Mouse (Mus musculus) embryonic stem cell, embryonic (primary cell): ENCODE measurements around the gene Thpo.

ENCODE experiments used
- CTCF ChIA-PET, 4 experiments: fragments of 300-600 bp in 2 of 4; fragments of 350-600 bp in 2 of 4; sonication (Branson Sonifier 250); formaldehyde crosslinking; loops; one replicate each; lab custom pipeline; 2022; ENCODE audit warnings: inconsistent platforms in 2 of 4; lab: Charles Lee
- POLR2A ChIA-PET, 4 experiments: fragments of 300-600 bp in 2 of 4; fragments of 350-600 bp in 2 of 4; sonication (Branson Sonifier 250); formaldehyde crosslinking; loops; one replicate each; lab custom pipeline; 2022; ENCODE audit warnings: antibody characterized with exemption in 4 of 4, inconsistent platforms in 1 of 4; lab: Charles Lee

The Thpo gene

GRCm38 (mm10) chr16:20703071-20703470 lies 31.2 kb downstream of the Thpo start:
- POLR2A ChIA-PET = interaction anchor here (0.5 to 7.7 kb wide), 53 partner anchors 8 to 943 kb away, joined by 3 to 116 read pairs (median 4); partner anchors contain the start of genes Alg3 (in 2 of the 4), Clcn2 (in 2 of the 4), Eef1akmt4 (in 2 of the 4) and Fam131a (in 2 of the 4)

GRCm38 (mm10) chr16:20702522-20702893 lies 31.8 kb downstream of the Thpo start:
- CTCF ChIA-PET = interaction anchor here (0.6 to 4.3 kb wide), 40 partner anchors 8 to 543 kb away, joined by 3 to 30 read pairs (median 5); partner anchors contain the start of genes Clcn2 (in 4 of the 4), Polr2h (in 4 of the 4), Abcf3 (in 1 of the 4) and Fam131a (in 1 of the 4)
- POLR2A ChIA-PET = interaction anchor here (0.5 to 7.7 kb wide), 61 partner anchors 8 to 942 kb away, joined by 3 to 116 read pairs (median 4); partner anchors contain the start of genes Alg3 (in 2 of the 4), Clcn2 (in 2 of the 4), Eef1akmt4 (in 2 of the 4) and Fam131a (in 2 of the 4)

More at GRCm38 (mm10) chr16:20703071-20703470, 31.2 kb downstream of the Thpo start:
- CTCF ChIA-PET = interaction anchor here (0.6 to 4.3 kb wide), 37 partner anchors 8 to 542 kb away, joined by 3 to 30 read pairs (median 5); partner anchors contain the start of genes Clcn2 (in 4 of the 4), Polr2h (in 4 of the 4), Abcf3 (in 1 of the 4) and Fam131a (in 1 of the 4)

GRCm38 (mm10) chr16:20701729-20702521 lies 32.4 kb downstream of the Thpo start:
- ChIA-PET CTCF (interaction anchor here (0.6 to 4.3 kb wide), 45 partner anchors 8 to 1343 kb away, joined by 3 to 30 read pairs (median 4); partner anchors contain the start of genes Clcn2 (in 4 of the 4), Polr2h (in 4 of the 4), Abcf3 (in 1 of the 4) and Fam131a (in 1 of the 4)), POLR2A (interaction anchor here (0.6 to 7.7 kb wide), 64 partner anchors 9 to 942 kb away, joined by 3 to 116 read pairs (median 4); partner anchors contain the start of genes Ap2m1 (in 2 of the 4), Clcn2 (in 2 of the 4), Dvl3 (in 2 of the 4) and Fam131a (in 2 of the 4))

- CTCF ChIA-PET = interaction anchor here (0.6 to 4.3 kb wide), 17 partner anchors 8 to 1343 kb away, joined by 3 to 30 read pairs (median 4); partner anchors contain the start of genes Clcn2 (in 2 of the 4) and Polr2h (in 2 of the 4)
- POLR2A ChIA-PET = interaction anchor here (0.6 to 7.7 kb wide), 40 partner anchors 9 to 494 kb away, joined by 3 to 116 read pairs (median 5); partner anchors contain the start of genes Ap2m1 (in 2 of the 4), Clcn2 (in 2 of the 4), Fam131a (in 2 of the 4) and Polr2h (in 2 of the 4)
Observed at GRCm38 (mm10) chr16:20701316-20701715, 33.0 kb downstream of the Thpo start.

- CTCF ChIA-PET = interaction anchor here in 2 of 4 experiments (0.6 to 1.7 kb wide), 4 partner anchors 10 to 191 kb away, joined by 3 to 6 read pairs (median 4); no protein-coding TSS in a partner anchor
Observed at GRCm38 (mm10) chr16:20700036-20700435, 34.3 kb downstream of the Thpo start.

GRCm38 (mm10) chr16:20699266-20699665 lies 35.0 kb downstream of the Thpo start:
- POLR2A ChIA-PET = interaction anchor here in 3 of 4 experiments (0.6 to 7.7 kb wide), 10 partner anchors 9 to 485 kb away, joined by 3 to 116 read pairs (median 10); partner anchors contain the start of genes Clcn2 (in 1 of the 3), Polr2h (in 1 of the 3) and Psmd2 (in 1 of the 3)
- CTCF ChIA-PET = interaction anchor here in 2 of 4 experiments (0.7 to 0.9 kb wide), 2 partner anchors 63 to 190 kb away, joined by 3 to 4 read pairs; no protein-coding TSS in a partner anchor

More at GRCm38 (mm10) chr16:20700036-20700435, 34.3 kb downstream of the Thpo start:
- POLR2A ChIA-PET = interaction anchor here in 3 of 4 experiments (0.9 to 7.7 kb wide), 12 partner anchors 8 to 194 kb away, joined by 3 to 116 read pairs (median 4); partner anchors contain the start of genes Clcn2 (in 1 of the 3), Dvl3 (in 1 of the 3), Fam131a (in 1 of the 3) and Polr2h (in 1 of the 3)

- CTCF ChIA-PET = no interaction called here
Observed at GRCm38 (mm10) chr16:20695622-20696323, 38.5 kb downstream of the Thpo start.

GRCm38 (mm10) chr16:20694781-20695180 lies 39.5 kb downstream of the Thpo start:
- ChIA-PET CTCF (no interaction called here), POLR2A (interaction anchor here in 2 of 4 experiments (1.0 to 14.3 kb wide), 6 partner anchors 10 to 197 kb away, joined by 4 to 298 read pairs (median 8); partner anchors contain the start of genes Clcn2 (in 1 of the 2), Dvl3 (in 1 of the 2), Eif2b5 (in 1 of the 2) and Polr2h (in 1 of the 2))

More at GRCm38 (mm10) chr16:20695622-20696323, 38.5 kb downstream of the Thpo start:
- POLR2A ChIA-PET = no interaction called here

- CTCF ChIA-PET = interaction anchor here (0.5 to 1.4 kb wide), 8 partner anchors 9 to 205 kb away, joined by 3 to 6 read pairs (median 4); partner anchors contain the start of gene Clcn2 (in 1 of the 4)
- POLR2A ChIA-PET = interaction anchor here (0.6 to 14.3 kb wide), 27 partner anchors 9 to 1558 kb away, joined by 3 to 298 read pairs (median 4); partner anchors contain the start of genes Clcn2 (in 1 of the 4), Dvl3 (in 1 of the 4), Eif2b5 (in 1 of the 4) and Polr2h (in 1 of the 4)
Observed at GRCm38 (mm10) chr16:20693111-20693701, 41.1 kb downstream of the Thpo start, which contains the start of gene Fam131a. Fam131a (plus strand) TSS chr16:20693241.

GRCm38 (mm10) chr16:20692241-20692965 lies 41.9 kb downstream of the Thpo start:
- ChIA-PET POLR2A (interaction anchor here (1.0 to 14.3 kb wide), 26 partner anchors 9 to 701 kb away, joined by 3 to 298 read pairs (median 4); partner anchors contain the start of genes Abcf3 (in 1 of the 4), Clcn2 (in 1 of the 4), Dvl3 (in 1 of the 4) and Eif2b5 (in 1 of the 4)), CTCF (interaction anchor here in 1 of 4 experiments (1.4 kb wide), 1 partner anchor 10 kb away, joined by 6 read pairs; no protein-coding TSS in a partner anchor)

- ChIA-PET CTCF (interaction anchor here in 1 of 4 experiments (1.4 kb wide), 1 partner anchor 11 kb away, joined by 6 read pairs; no protein-coding TSS in a partner anchor), POLR2A (interaction anchor here (0.6 to 14.3 kb wide), 19 partner anchors 8 to 701 kb away, joined by 3 to 298 read pairs (median 4); partner anchors contain the start of genes Abcf3 (in 1 of the 4), Clcn2 (in 1 of the 4), Dvl3 (in 1 of the 4) and Eif4g1 (in 1 of the 4))
Observed at GRCm38 (mm10) chr16:20691617-20692016, 42.7 kb downstream of the Thpo start.

- ChIA-PET CTCF (interaction anchor here in 1 of 4 experiments (0.8 kb wide), 1 partner anchor 175 kb away, joined by 3 read pairs; no protein-coding TSS in a partner anchor), POLR2A (interaction anchor here (0.6 to 14.3 kb wide), 22 partner anchors 10 to 192 kb away, joined by 3 to 298 read pairs (median 4); partner anchors contain the start of genes Dvl3 (in 2 of the 4), Abcf3 (in 1 of the 4), Eif2b5 (in 1 of the 4) and Eif4g1 (in 1 of the 4))
Observed at GRCm38 (mm10) chr16:20690774-20691173, 43.5 kb downstream of the Thpo start.

GRCm38 (mm10) chr16:20677974-20678675 lies 56.2 kb downstream of the Thpo start:
- ChIA-PET POLR2A (interaction anchor here (0.6 to 14.8 kb wide), 29 partner anchors 9 to 999 kb away, joined by 3 to 298 read pairs (median 4); partner anchors contain the start of genes Fam131a (in 3 of the 4), Eif4g1 (in 2 of the 4), Psmd2 (in 2 of the 4) and Abcf3 (in 1 of the 4)), CTCF (interaction anchor here in 2 of 4 experiments (0.6 to 1.6 kb wide), 2 partner anchors 24 to 143 kb away, joined by 6 to 7 read pairs; partner anchors contain the start of gene Ap2m1 (in 1 of the 2))

- POLR2A ChIA-PET = interaction anchor here (0.6 to 14.8 kb wide), 38 partner anchors 9 to 999 kb away, joined by 3 to 298 read pairs (median 4); partner anchors contain the start of genes Fam131a (in 3 of the 4), Eif4g1 (in 2 of the 4), Abcf3 (in 1 of the 4) and Alg3 (in 1 of the 4)
- CTCF ChIA-PET = interaction anchor here in 3 of 4 experiments (0.5 to 1.6 kb wide), 3 partner anchors 25 to 184 kb away, joined by 3 to 6 read pairs (median 6); no protein-coding TSS in a partner anchor
Observed at GRCm38 (mm10) chr16:20677380-20677779, 56.9 kb downstream of the Thpo start.
